Mouse (Mus musculus): Measurements from ENCODE around the gene Mex3d. TPM values are rescaled to one million over a fixed set of nuclear protein-coding genes. Genes with fewer than 3 reads are reported as not detected.

The Mex3d gene
- polyA plus RNA-seq, 1 experiment = 115 TPM

- DNase-seq (ENCODE audit: low read depth) = no peak
- TF ChIP-seq POLR2A (IDR thresholded peaks at IDR 0.05; ENCODE audit: borderline replicate concordance, extremely low read depth, insufficient read depth, insufficient read length, poor library complexity, severe bottlenecking) (no peak), CTCF (IDR thresholded peaks at IDR 0.05; ENCODE audit: borderline replicate concordance, extremely low read depth, insufficient read depth, insufficient read length) (no peak)
Measured at GRCm38 (mm10) chr10:80397524-80398173, 10.2 kb upstream of the Mex3d start.

DNA sequence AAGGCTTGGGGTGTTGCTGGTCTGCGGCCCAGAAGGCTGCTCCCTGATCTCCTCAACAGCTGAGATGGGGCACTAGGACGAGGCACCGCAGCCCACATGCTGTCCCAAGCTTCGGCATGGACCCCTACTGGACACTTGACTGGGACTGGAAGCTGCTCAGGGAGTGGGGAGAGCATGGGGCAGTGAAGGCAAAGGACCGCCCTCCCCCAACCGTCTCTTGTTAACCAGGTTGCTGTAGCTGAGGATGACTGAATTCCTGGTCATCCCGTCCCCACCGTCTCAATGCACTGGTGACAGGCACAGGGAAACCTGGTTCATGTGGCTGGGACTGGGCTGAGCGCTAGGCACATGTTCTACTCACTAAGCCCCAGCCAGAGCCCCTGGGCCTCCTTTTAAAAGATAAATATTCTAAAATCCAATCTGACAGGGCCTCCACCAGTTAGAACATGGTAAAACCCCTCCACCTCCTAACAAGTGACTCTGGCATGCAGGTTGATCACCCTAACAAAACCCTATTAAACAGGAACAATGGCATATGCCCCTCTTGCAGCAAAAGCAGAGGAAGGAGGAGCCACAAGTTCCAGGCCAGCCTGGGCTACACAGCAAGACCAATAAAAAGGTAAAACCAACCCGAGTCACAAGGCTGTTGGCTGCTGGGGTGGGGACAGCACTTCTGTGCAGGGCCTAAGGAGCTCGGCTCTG, 9.5 kb upstream of the Mex3d start:
- TF ChIP-seq CTCF (IDR thresholded peaks at IDR 0.05; ENCODE audit: borderline replicate concordance, extremely low read depth, insufficient read depth, insufficient read length) (no peak), POLR2A (IDR thresholded peaks at IDR 0.05; ENCODE audit: borderline replicate concordance, extremely low read depth, insufficient read depth, insufficient read length, poor library complexity, severe bottlenecking) (no peak)
- no peak for DNase-seq (ENCODE audit: low read depth)

DNA sequence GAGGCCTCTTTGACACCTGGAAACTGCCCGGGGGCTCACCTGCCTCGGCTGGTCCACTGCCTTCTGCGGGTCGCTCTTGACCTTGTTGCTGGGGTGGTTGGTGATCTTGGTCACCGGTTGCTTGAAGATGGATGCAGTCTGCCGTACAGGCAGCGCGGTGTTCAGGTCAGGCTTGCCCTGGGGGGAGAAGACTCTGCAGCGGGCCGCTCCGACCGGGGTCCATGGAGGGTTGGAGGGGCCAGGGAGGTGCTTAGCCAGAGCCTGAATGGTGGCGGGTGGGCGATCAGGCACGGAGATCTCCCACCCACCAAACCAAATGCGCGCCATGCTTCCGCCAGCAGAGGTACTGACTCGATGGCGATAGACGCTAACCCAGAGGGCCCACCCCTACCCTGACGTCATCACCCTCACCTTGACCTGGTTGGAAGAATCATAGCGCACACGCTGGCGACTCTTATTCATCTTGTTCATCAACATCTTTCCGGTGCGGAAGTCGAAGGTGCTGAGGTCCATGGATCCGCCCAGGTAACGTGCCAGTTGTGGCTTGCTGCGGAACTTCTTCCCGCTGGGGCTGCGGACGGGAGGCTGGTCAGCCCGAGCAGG, 7.7 kb upstream of the Mex3d start:
- DNase-seq (ENCODE audit: low read depth) = no peak
- TF ChIP-seq POLR2A (IDR thresholded peaks at IDR 0.05; ENCODE audit: borderline replicate concordance, extremely low read depth, insufficient read depth, insufficient read length, poor library complexity, severe bottlenecking) (no peak), CTCF (IDR thresholded peaks at IDR 0.05; ENCODE audit: borderline replicate concordance, extremely low read depth, insufficient read depth, insufficient read length) (no peak)

- no peak for DNase-seq (ENCODE audit: low read depth)
- no peak for TF ChIP-seq POLR2A (IDR thresholded peaks at IDR 0.05; ENCODE audit: borderline replicate concordance, extremely low read depth, insufficient read depth, insufficient read length, poor library complexity, severe bottlenecking)
- TF ChIP-seq CTCF (IDR thresholded peaks at IDR 0.05; ENCODE audit: borderline replicate concordance, extremely low read depth, insufficient read depth, insufficient read length) = no peak
Measured at GRCm38 (mm10) chr10:80392687-80393086, 5.2 kb upstream of the Mex3d start.

GRCm38 (mm10) chr10:80390697-80391096, 3.2 kb upstream of the Mex3d start:
- DNase-seq (ENCODE audit: low read depth) = no peak
- TF ChIP-seq POLR2A (IDR thresholded peaks at IDR 0.05; ENCODE audit: borderline replicate concordance, extremely low read depth, insufficient read depth, insufficient read length, poor library complexity, severe bottlenecking) (no peak), CTCF (IDR thresholded peaks at IDR 0.05; ENCODE audit: borderline replicate concordance, extremely low read depth, insufficient read depth, insufficient read length) (no peak)

DNA sequence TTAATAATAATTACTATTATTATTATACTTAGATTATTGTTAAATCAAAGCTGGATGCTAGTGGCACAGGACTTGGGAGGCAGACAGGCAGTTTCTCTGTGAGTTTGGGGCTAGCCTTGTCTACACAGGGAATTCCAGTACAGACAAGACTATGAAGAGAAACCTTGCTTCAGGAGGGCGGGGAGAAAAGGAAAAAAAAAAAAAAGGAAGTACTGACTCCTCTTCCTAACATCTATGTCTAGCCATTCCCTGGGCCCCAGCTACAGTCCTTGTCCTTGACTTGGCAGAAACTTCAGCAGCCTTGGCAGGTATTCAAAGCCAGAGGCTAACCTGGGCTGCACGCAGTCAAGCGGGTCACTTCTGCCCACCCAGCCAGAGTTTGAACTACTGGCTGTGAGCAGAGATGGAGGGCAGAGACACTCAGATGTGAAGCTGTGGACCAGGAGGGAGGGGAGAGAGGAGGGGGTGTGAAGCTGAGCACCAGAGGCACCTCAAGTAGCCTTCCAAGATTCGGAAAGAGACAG, 1.8 kb upstream of the Mex3d start:
- TF ChIP-seq POLR2A (IDR thresholded peaks at IDR 0.05; ENCODE audit: borderline replicate concordance, extremely low read depth, insufficient read depth, insufficient read length, poor library complexity, severe bottlenecking) (no peak), CTCF (IDR thresholded peaks at IDR 0.05; ENCODE audit: borderline replicate concordance, extremely low read depth, insufficient read depth, insufficient read length) (no peak)
- DNase-seq (ENCODE audit: low read depth) = no peak

GRCm38 (mm10) chr10:80388731-80389130, 1.3 kb upstream of the Mex3d start:
- TF ChIP-seq POLR2A (IDR thresholded peaks at IDR 0.05; ENCODE audit: borderline replicate concordance, extremely low read depth, insufficient read depth, insufficient read length, poor library complexity, severe bottlenecking) = no peak
- TF ChIP-seq CTCF (IDR thresholded peaks at IDR 0.05; ENCODE audit: borderline replicate concordance, extremely low read depth, insufficient read depth, insufficient read length) = no peak

DNA sequence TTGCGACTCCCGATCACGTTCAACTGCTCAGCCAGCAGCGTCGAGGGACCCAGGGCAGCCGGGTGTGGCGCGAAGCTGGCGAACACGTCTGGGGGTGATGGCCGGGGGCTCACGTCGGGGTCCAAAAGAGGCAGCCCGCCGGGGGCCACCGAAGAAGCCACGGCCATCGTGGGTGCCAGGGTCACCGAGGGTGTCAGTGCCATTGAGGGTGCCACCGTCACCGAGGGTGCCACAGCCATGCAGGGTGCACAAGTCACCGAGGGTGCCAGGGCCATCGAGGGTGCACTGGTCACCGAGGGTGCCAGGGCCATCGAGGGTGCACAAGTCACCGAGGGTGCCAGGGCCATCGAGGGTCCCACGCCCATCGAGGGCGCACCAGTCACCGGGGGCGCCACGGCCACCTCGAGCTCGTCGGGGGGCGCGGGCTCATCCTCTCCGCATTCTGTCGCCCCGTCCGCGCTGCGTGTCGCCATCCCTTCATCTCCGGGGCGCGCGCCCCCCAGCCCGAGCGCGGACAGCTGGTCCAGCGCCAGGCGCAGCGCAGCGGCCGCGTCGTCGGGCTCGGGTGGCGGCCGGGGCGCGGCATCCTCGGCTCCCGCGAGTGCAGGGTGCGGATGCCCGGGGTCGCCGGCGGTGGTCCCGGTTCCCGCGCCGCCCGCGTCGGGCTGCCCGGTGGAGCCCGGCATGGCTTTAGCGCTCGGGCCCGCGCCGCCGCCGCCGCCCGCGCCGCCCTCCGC, 556 bp downstream of the Mex3d start:
- DNase-seq (ENCODE audit: low read depth) = peak; percentile 20
- no peak for TF ChIP-seq POLR2A (IDR thresholded peaks at IDR 0.05; ENCODE audit: borderline replicate concordance, extremely low read depth, insufficient read depth, insufficient read length, poor library complexity, severe bottlenecking)
- no peak for TF ChIP-seq CTCF (IDR thresholded peaks at IDR 0.05; ENCODE audit: borderline replicate concordance, extremely low read depth, insufficient read depth, insufficient read length)

More at GRCm38 (mm10) chr10:80388731-80389130, 1.3 kb upstream of the Mex3d start:
- DNase-seq (ENCODE audit: low read depth) = no peak

DNA sequence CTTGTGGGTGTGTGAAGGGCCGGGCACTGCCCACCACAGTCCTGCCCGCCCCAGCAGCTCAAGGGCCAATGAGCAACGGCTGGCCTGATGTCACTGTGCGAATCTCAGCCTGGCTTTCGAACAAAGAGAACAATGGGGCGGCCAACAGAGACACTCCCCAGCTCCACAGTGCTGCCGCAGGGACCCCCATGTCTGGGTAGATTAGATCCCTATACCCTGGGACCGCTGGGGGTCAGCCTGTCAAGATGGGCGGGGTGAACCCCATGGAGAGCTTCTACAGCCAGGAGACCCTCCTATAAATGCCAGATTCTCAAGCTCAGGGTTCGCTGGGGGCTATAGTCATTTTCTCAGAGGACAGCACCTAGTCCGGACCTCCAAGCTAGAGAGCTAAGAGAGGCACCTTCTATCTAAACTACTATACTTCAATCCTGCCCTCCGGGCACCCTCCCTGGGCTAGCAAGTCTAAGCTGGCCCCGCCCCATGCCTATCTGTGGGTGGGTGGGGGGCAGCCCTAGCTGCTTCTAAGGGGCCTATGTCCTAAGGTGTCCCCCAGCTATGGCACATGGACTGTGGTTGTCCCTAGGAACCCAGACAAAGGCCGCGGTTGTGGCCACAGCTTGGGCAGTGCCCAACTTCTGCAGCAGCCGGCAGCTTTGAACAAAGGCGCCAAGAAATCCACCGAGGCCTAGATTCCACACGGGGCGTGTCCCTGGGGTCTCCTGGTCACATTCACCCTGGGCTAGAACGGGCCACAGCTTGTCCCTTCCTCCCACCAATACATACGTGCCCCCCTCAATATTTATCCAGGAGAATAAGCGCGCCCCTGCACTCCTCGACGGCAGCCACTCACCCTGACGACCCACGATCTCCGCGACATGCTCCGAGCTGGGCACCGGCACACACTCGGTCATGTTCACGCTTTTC, 1.4 kb downstream of the Mex3d start:
- peak; percentile 95 for DNase-seq (ENCODE audit: low read depth)
- TF ChIP-seq POLR2A (IDR thresholded peaks at IDR 0.05; ENCODE audit: borderline replicate concordance, extremely low read depth, insufficient read depth, insufficient read length, poor library complexity, severe bottlenecking) (0 out of 2 replicates have a peak, but pooled peaks have one; percentile 21), CTCF (IDR thresholded peaks at IDR 0.05; ENCODE audit: borderline replicate concordance, extremely low read depth, insufficient read depth, insufficient read length) (no peak)

- TF ChIP-seq POLR2A (IDR thresholded peaks at IDR 0.05; ENCODE audit: borderline replicate concordance, extremely low read depth, insufficient read depth, insufficient read length, poor library complexity, severe bottlenecking) = no peak
- no peak for TF ChIP-seq CTCF (IDR thresholded peaks at IDR 0.05; ENCODE audit: borderline replicate concordance, extremely low read depth, insufficient read depth, insufficient read length)
- DNase-seq (ENCODE audit: low read depth) = peak; percentile 64
Measured at GRCm38 (mm10) chr10:80385310-80385709, 2.1 kb downstream of the Mex3d start.
